Mouse (Mus musculus): Measurements from ENCODE around the gene Fxyd1.

The Fxyd1 gene

DNA sequence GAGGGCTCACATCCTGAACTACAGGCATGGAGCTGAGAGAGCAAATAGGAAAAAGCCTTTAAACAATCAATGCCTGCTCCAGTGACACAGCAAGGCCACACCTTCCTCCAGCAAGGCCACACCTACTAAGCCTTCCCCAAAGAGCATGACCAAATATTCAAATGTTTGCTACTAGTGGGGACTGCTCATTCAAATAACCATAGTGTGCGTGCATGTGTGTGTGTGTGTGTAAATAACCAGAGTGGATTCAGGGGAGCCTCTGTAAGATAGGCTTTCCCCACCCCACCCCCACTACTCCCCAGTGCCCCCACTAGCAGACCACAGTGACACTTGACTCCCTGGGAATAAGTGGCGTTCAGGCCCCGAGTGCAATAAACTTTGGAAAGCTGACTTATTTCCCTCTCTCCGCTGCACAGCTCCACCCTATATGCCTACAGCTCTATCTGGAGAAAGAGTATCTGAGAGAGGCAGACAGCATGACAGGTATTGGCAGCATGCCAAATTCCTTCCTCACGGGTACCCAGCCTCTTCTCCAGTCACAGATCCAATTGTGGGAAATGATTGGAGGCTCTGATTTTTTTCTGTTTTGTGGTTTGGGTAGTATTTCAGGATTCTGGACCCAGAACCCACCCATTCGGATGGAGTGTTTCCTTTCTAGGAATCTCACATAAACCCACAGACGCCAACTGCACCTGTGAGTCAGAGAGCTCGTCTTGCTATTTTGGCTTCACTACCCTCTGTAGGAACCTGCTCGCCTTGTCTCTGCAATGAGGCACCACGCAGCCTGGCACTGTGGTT is 39.7 kb downstream of the Fxyd1 start:
- no peak for DNase-seq (ENCODE audit: low spot score in 2 of 2)

DNA sequence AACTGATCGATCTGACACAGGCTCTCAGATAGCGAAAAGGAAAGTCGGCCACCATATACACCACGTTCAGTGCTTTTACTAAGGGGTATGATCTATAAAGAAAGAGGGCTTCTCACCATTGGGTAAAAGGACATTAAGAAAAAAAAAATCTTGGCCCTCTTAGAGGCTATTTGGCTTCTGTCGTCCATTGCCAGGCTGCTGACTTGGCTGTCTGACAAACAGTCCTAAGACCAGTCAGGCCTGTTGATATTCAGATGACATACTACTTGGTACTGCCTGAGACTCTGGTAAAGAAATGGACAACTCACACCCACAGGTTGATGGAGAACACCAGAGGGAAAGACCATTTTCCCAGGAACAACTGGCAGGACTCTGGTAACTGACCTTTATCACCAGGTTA is 44.0 kb downstream of the Fxyd1 start:
- no peak for DNase-seq (ENCODE audit: low spot score in 2 of 2)

DNA sequence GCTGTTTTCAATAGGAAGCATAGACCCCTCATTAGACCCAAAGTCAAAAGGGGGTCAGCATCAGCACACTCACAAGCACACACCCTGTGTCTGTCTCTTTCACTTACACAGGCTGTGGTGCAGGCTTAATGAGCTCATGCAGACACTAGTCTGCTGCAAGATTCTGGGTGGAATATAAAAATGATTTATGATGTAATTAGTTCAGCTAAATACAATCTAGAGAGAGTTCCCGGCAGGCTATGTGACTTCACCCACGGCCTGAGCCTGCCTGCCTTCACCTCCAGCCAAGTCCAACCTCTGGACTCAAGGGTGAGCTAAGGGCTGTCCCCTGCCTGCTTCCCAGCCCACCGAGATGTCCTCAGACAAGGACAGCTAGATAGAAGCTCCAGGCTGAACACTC is 48.1 kb downstream of the Fxyd1 start:
- DNase-seq (ENCODE audit: low spot score in 2 of 2) = no peak

DNA sequence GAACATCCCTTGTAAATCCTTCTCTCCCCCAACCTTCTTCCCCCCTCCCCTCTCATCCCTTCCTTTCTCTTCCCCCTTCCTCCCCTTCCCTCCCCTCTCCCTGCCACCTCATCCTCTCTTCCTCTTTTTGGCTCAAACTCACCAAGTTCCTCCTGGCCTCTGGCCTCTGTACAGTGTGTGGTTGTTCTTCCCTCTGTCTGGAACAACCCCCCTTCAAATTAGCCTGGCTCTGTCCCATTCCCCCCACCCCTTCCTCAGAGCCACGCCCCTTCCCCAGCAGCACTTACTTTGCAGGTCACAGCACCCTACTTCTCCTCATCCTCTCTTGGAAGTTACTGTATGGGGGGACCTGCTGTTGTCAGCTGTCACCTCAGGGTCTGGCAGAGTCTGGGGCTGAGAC is 48.8 kb downstream of the Fxyd1 start:
- no peak for DNase-seq (ENCODE audit: low spot score in 2 of 2)

DNA sequence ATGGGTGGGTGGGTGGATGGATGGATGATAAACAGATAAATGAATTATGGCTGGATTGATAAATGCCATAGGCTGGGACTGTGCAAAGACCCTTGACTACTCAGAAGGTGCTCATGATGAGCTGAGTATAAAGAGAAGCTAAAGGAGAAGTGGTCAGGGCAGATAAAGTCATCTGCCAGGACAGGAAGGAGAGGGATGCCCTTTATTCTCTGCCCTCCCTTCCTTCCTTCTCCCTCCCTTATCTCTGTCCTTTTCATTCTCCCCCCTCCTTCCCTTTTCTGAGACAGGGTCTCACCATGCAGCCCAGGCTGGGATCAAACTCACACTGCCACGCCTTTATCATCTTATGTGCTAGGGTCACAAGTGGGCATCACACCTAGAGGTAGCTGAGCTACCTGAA is 49.2 kb downstream of the Fxyd1 start:
- DNase-seq (ENCODE audit: low spot score in 2 of 2) = no peak

DNA sequence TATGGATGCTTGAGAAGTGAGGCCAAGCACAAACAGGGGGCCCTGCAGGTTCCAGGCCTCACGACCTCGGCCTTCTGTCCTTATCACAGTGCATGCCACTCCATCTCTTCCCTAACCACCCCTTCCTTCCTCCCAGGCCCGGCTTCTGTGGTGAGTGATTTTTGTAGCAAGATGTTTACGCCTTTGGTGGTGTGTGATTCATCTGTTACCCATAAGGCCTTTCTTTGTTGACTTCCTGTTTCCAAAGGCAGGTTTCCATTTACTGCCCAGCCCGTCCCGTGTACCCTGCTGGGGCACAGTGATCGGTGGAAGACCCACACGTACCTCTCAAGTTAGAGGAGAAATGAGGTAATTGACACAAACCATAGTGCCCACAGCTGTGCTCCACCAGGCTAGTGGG is 54.3 kb downstream of the Fxyd1 start:
- DNase-seq (ENCODE audit: low spot score in 2 of 2) = no peak
